Mouse (Mus musculus) lung, embryonic 15.5 days (tissue): ENCODE measurements around the gene Dhps. TPM values are rescaled to one million over a fixed set of nuclear protein-coding genes. Genes with fewer than 3 reads are reported as not detected.

Source experiments
- ATAC-seq: fragments of 200-750 bp; cut with Nextera tagmentation; 2 replicates; pipeline ENCODE4 v1.8.0; 2017; ENCODE audit warnings: moderate number of reproducible peaks, borderline replicate concordance; ENCODE audit not compliant: low FRiP score, low TSS enrichment; ENCODE audit errors: extremely low read depth
- H3K27ac ChIP-seq: fragments of 300-500 bp; sonication (generic); 2 replicates; pipeline ENCODE4 v1.5.1; 2015; ENCODE audit warnings: moderate library complexity, mild to moderate bottlenecking, inconsistent platforms
- H3K27me3 ChIP-seq: fragments of 300-500 bp; sonication (generic); 2 replicates; pipeline ENCODE4 v1.6.1; 2015; ENCODE audit warnings: inconsistent platforms
- H3K36me3 ChIP-seq: fragments of 300-500 bp; sonication (generic); 2 replicates; pipeline ENCODE4 v1.6.1; 2015; ENCODE audit warnings: inconsistent platforms
- H3K4me1 ChIP-seq: fragments of 300-500 bp; sonication (generic); 2 replicates; pipeline ENCODE4 v1.6.1; 2015; ENCODE audit warnings: inconsistent platforms
- H3K4me2 ChIP-seq: fragments of 300-500 bp; sonication (generic); 2 replicates; pipeline ENCODE4 v1.6.1; 2015; ENCODE audit warnings: inconsistent platforms, mild to moderate bottlenecking, moderate library complexity
- H3K4me3 ChIP-seq: fragments of 300-500 bp; sonication (generic); 2 replicates; pipeline ENCODE4 v1.5.1; 2015; ENCODE audit warnings: mild to moderate bottlenecking, inconsistent platforms
- H3K9ac ChIP-seq: fragments of 300-500 bp; sonication (generic); 2 replicates; pipeline ENCODE4 v1.6.1; 2015; ENCODE audit warnings: inconsistent platforms
- H3K9me3 ChIP-seq: fragments of 300-500 bp; sonication (generic); 2 replicates; pipeline ENCODE4 v1.6.1; 2016; ENCODE audit warnings: inconsistent platforms
- WGBS: fragments of 180-500 bp; shearing (Covaris S2); methylation state at CpG from one replicate; pipeline ENCODE4 v1.1.7; 2015; 5-methylcytosine and 5-hydroxymethylcytosine counted together
- polyA plus RNA-seq: library from polyadenylated mRNA; unstranded; fragments of >200 nt; fragmentation: Nextera tagmentation; extraction: Ambion mirVana; gene quantifications from 2 replicates; pipeline ENCODE4 v1.2.1, GENCODE M21; 2015

The Dhps gene
- polyA plus RNA-seq, 1 experiment from 2014 or later: 54.4 TPM

GRCm38 (mm10) chr8:85067155-85067554 is 4.4 kb upstream of the Dhps start:
- H3K27ac ChIP-seq: no peak overlapping the region
- H3K4me3 ChIP-seq: no peak overlapping the region
- ATAC-seq: no peak
- H3K9ac ChIP-seq: no peak overlapping the region
- H3K9me3 ChIP-seq: no peaks in the 10 kb centered on the region
- 0 out of 2 replicates have a peak, but pooled peaks cover 7% of the 10 kb centered on the region for H3K36me3 ChIP-seq
- peaks cover 7% of the 10 kb centered on the region for H3K4me1 ChIP-seq
- H3K4me2 ChIP-seq: no peak overlapping the region
- H3K27me3 ChIP-seq: no peaks in the 10 kb centered on the region
- 97% methylated on average over 2 of the region's 2 CpGs for WGBS

GRCm38 (mm10) chr8:85067982-85068381 is 3.6 kb upstream of the Dhps start, which contains the start of gene Gm5741:
Gene Gm5741, minus strand, starts transcription at chr8:85067982.
- peaks cover 15% of the 10 kb centered on the region for H3K4me1 ChIP-seq
- no peak within 1 kb of the TSS for H3K9ac ChIP-seq
- no peak within 1 kb of the TSS for H3K4me2 ChIP-seq
- no peaks in the 10 kb centered on the region for H3K27me3 ChIP-seq
- no peaks in the 10 kb centered on the region for H3K9me3 ChIP-seq
- ATAC-seq: no peak
- H3K4me3 ChIP-seq: no peak within 1 kb of the TSS
- H3K27ac ChIP-seq: no peak within 1 kb of the TSS
- H3K36me3 ChIP-seq: 0 out of 2 replicates have a peak, but pooled peaks cover 7% of the 10 kb centered on the region

DNA sequence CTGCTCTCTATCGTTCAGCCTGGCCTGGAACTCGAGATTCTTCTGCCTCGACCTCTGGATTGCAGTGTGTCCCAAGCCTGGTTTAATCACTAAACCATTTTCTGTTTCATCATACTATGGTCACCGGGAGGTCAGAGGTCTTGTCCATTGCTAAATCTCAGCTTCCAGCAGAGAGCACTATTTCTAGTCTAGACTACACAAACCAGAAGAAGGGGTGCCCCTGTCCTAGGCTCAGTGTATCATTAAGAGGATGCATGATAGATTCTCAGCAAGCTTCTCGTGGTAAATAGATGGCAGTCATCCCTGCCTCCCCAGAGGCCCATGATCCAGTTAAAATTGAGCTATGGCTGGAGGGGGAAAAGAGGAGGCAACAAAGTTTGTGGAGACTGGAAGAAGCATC is 516 bp upstream of the Dhps start:
- no peaks in the 10 kb centered on the region for H3K9me3 ChIP-seq
- H3K4me2 ChIP-seq: peak overlapping the region; percentile 72
- H3K4me1 ChIP-seq: peaks cover 18% of the 10 kb centered on the region
- no peak for ATAC-seq
- H3K27ac ChIP-seq: peak overlapping the region; percentile 95; the same call in 1 of the 2 replicates
- H3K27me3 ChIP-seq: no peaks in the 10 kb centered on the region
- no peak overlapping the region for H3K9ac ChIP-seq
- 71% methylated on average over 5 of the region's 5 CpGs for WGBS
- peaks cover 31% of the 10 kb centered on the region for H3K36me3 ChIP-seq
- peak overlapping the region; percentile 80 for H3K4me3 ChIP-seq

GRCm38 (mm10) chr8:85072364-85072929 is 890 bp downstream of the Dhps start:
- Histone ChIP-seq H3K27ac (peak overlapping the region; percentile 95), H3K4me3 (peak overlapping the region; percentile 80), H3K27me3 (no peaks in the 10 kb centered on the region), H3K4me2 (peak overlapping the region; percentile 72), H3K9me3 (no peaks in the 10 kb centered on the region), H3K9ac (peak overlapping the region; percentile 75), H3K36me3 (peaks cover 34% of the 10 kb centered on the region), H3K4me1 (peaks cover 18% of the 10 kb centered on the region)
- no peak for ATAC-seq
- 29% methylated on average over 9 of the region's 9 CpGs for WGBS

GRCm38 (mm10) chr8:85073041-85073612 is 1.6 kb downstream of the Dhps start:
- H3K27me3 ChIP-seq: no peaks in the 10 kb centered on the region
- H3K36me3 ChIP-seq: peaks cover 34% of the 10 kb centered on the region
- 87% methylated on average over 15 of the region's 15 CpGs for WGBS
- no peaks in the 10 kb centered on the region for H3K9me3 ChIP-seq
- peaks cover 18% of the 10 kb centered on the region for H3K4me1 ChIP-seq
- no peak overlapping the region for H3K27ac ChIP-seq
- no peak overlapping the region for H3K9ac ChIP-seq
- H3K4me2 ChIP-seq: peak overlapping the region; percentile 72; the same call in 1 of the 2 replicates
- no peak for ATAC-seq
- H3K4me3 ChIP-seq: no peak overlapping the region

DNA sequence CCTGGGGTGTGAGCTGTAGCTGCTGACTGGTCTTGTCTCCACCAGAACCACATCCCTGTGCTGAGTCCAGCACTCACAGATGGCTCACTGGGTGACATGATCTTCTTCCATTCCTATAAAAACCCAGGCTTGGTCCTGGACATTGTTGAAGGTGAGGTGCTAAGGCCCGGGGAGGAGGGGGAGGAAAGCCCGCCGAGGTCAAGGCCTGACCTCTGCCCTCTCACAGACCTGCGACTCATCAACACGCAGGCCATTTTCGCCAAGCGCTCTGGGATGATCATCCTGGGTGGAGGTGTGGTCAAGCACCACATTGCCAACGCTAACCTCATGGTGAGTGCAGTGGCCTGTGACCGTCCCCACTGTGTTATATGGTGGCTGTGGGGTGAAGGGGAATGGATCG is 2.6 kb downstream of the Dhps start:
- WGBS: 78% methylated on average over 10 of the region's 10 CpGs
- no peak for ATAC-seq
- Histone ChIP-seq H3K27me3 (no peaks in the 10 kb centered on the region), H3K36me3 (peaks cover 40% of the 10 kb centered on the region), H3K4me3 (no peak overlapping the region), H3K4me1 (peaks cover 18% of the 10 kb centered on the region), H3K4me2 (no peak overlapping the region), H3K9ac (no peak overlapping the region), H3K27ac (no peak overlapping the region), H3K9me3 (no peaks in the 10 kb centered on the region)

DNA sequence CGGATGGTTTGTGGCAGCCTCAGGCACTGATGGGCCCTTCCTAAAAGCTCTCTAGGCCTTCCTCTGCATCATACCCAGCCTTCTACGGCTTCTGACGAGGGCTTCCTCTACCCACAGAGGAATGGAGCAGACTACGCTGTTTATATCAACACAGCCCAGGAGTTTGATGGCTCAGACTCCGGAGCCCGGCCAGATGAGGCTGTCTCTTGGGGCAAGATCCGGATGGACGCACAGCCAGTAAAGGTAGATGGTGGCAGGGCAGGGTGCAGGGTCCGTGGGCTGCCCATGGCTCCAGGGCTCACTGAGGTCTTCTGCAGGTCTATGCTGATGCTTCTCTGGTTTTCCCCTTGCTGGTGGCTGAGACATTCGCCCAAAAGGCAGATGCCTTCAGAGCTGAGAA is 3.1 kb downstream of the Dhps start:
- no peak overlapping the region for H3K4me3 ChIP-seq
- 85% methylated on average over 10 of the region's 10 CpGs for WGBS
- no peak overlapping the region for H3K4me2 ChIP-seq
- no peak for ATAC-seq
- H3K36me3 ChIP-seq: peaks cover 40% of the 10 kb centered on the region
- no peaks in the 10 kb centered on the region for H3K9me3 ChIP-seq
- H3K27ac ChIP-seq: no peak overlapping the region
- peaks cover 18% of the 10 kb centered on the region for H3K4me1 ChIP-seq
- no peak overlapping the region for H3K9ac ChIP-seq
- no peaks in the 10 kb centered on the region for H3K27me3 ChIP-seq

DNA sequence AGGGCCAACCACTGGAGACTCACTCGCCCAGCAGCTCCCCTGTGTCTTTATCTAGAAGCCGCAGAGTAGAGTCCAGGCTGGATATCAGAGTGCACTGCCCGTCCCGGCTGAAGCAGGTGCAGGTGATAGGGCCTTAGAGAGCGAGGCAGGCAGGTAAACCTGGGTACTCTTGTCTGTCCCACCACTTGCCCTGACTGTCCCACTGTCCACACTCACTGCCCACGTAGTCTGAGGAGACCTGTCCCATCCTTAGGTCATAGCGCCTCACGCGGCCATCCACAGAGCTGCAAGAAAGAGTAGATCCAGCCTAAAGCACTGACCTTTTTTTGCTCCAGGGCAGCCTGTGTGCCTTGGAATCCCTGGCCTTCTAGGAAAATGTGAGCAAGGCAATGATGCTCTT is 4.4 kb downstream of the Dhps start:
- WGBS: 74% methylated on average over 9 of the region's 9 CpGs
- Histone ChIP-seq H3K9me3 (no peaks in the 10 kb centered on the region), H3K36me3 (peaks cover 40% of the 10 kb centered on the region), H3K4me3 (no peak overlapping the region), H3K4me1 (peaks cover 14% of the 10 kb centered on the region), H3K9ac (no peak overlapping the region), H3K27ac (no peak overlapping the region), H3K27me3 (no peaks in the 10 kb centered on the region), H3K4me2 (no peak overlapping the region)
- no peak for ATAC-seq

DNA sequence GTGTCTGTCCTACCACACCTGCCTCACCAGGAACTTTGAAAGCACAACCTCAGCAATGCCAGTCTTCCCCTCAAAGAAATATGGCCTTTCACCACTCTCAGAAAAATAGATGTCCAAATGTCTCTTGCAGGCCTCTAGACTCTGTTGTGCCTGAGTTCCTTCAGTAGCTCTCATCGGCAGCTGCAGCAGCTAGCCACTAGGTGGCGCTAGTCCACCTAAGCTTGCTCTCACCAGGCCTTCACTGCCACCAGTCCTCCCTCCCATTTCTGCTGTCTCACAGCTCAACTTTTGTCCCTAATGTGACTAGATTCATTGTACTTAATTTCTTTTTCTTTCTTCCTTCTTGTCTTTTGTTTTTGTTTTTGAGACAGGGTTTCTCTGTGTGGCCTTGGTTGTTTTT is 5.4 kb downstream of the Dhps start:
- no peak for ATAC-seq
- no peak overlapping the region for H3K9ac ChIP-seq

DNA sequence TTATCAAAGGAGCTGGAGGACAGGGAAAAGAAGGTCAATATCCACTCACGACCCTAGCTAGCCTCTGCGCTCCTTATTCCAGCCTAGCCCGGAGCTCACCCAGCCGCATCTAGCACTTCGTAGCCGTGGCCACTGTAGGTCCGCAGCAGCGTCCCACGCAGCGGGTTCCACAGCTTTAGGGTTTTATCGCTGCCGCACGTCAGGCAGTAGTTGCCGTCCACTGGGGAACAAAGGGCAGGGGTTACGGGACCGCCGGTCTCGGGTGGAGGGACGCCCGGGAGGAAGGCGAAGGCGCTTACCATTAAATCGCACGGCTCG is 8.6 kb downstream of the Dhps start:
- H3K9me3 ChIP-seq: no peaks in the 10 kb centered on the region
- peaks cover 23% of the 10 kb centered on the region for H3K4me1 ChIP-seq
- H3K27ac ChIP-seq: 0 out of 2 replicates have a peak overlapping the region, but pooled peaks have one; percentile 89
- H3K36me3 ChIP-seq: peaks cover 23% of the 10 kb centered on the region
- peak overlapping the region; percentile 74 for H3K4me3 ChIP-seq
- under 1% methylated on average over 25 of the region's 25 CpGs for WGBS
- no peak for ATAC-seq
- H3K9ac ChIP-seq: peak overlapping the region; percentile 83
- H3K27me3 ChIP-seq: no peaks in the 10 kb centered on the region
- H3K4me2 ChIP-seq: peak overlapping the region; percentile 84

More for the DNA sequence above, 5.4 kb downstream of the Dhps start:
- peaks cover 17% of the 10 kb centered on the region for H3K4me1 ChIP-seq
- H3K27me3 ChIP-seq: no peaks in the 10 kb centered on the region
- H3K4me2 ChIP-seq: no peak overlapping the region
- no peak overlapping the region for H3K27ac ChIP-seq
- H3K36me3 ChIP-seq: peaks cover 40% of the 10 kb centered on the region
- WGBS: 0% methylated on average over 2 of the region's 2 CpGs
- H3K4me3 ChIP-seq: no peak overlapping the region
- no peaks in the 10 kb centered on the region for H3K9me3 ChIP-seq

DNA sequence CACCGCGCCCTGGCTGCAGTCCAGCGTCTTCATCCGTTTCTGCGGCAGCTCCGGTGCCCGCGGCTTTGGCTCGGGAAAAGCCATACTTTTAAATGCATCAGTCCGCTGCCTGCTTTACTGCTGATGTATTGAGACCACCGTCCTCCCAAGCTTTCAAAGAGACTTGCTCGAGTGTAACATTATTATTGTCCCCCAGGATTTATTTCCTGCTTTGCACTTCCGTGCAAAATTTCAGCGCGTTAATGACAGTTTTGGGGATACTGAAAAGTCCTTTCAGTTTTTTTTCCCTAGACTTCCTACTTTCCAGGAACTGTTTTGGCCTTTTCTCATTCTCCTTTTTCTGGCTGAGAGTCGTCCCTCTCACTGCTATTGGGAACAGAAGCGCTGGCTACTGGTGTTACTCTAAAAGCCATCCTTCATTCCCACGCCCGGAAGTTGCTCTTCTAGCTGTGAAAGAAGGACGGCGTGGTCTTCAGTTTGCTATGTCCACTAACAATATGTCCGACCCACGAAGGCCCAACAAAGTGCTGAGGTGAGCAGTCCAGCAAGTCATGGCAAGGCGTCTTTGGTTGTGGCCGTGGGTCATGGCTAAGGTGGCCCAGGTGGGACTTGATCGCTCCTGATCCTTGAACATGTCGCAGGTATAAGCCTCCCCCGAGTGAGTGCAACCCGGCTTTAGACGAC is 9.1 kb downstream of the Dhps start, which contains the start of gene Wdr83os:
Gene Wdr83os, plus strand, starts transcription at position 209 of the 684 bp plus-strand sequence.
- peak within 1 kb of the TSS; percentile 74 for H3K4me3 ChIP-seq
- H3K36me3 ChIP-seq: peaks cover 20% of the 10 kb centered on the region
- ATAC-seq: peak; percentile 21; the same call in 1 of the 2 replicates
- H3K9ac ChIP-seq: peak within 1 kb of the TSS; percentile 83
- H3K4me1 ChIP-seq: peaks cover 23% of the 10 kb centered on the region
- H3K27me3 ChIP-seq: no peaks in the 10 kb centered on the region
- H3K9me3 ChIP-seq: no peaks in the 10 kb centered on the region
- peak within 1 kb of the TSS; percentile 84 for H3K4me2 ChIP-seq
- H3K27ac ChIP-seq: peak within 1 kb of the TSS; percentile 89
- WGBS: 0% methylated on average over 30 of the region's 30 CpGs

- H3K36me3 ChIP-seq: peaks cover 18% of the 10 kb centered on the region
- peak within 1 kb of the TSS; percentile 83 for H3K9ac ChIP-seq
- peak; percentile 52 for ATAC-seq
- peaks cover 23% of the 10 kb centered on the region for H3K4me1 ChIP-seq
- H3K9me3 ChIP-seq: no peaks in the 10 kb centered on the region
- H3K4me3 ChIP-seq: peak within 1 kb of the TSS; percentile 74
- peak within 1 kb of the TSS; percentile 89 for H3K27ac ChIP-seq
- WGBS: 3% methylated on average over 9 of the region's 9 CpGs
- H3K4me2 ChIP-seq: peak within 1 kb of the TSS; percentile 84
- no peaks in the 10 kb centered on the region for H3K27me3 ChIP-seq
Observed at GRCm38 (mm10) chr8:85081216-85081555, 9.6 kb downstream of the Dhps start, which contains the start of gene Wdr83. Gene Wdr83, minus strand, starts transcription at chr8:85081306.
